Mouse (Mus musculus) left cerebral cortex, postnatal 25 days (tissue): ENCODE results near the gene Zfp512b. TPM values are rescaled to one million over a fixed set of nuclear protein-coding genes. Genes with fewer than 3 reads are reported as not detected.
A peak's percentile ranks its signal among the peaks of the same experiment; 100 is the strongest.

Experiments
- DNase-seq, 2 experiments: peaks; one replicate each; pipeline ENCODE4 v3.0.0; 2022; ENCODE audit warnings: low spot score in 2 of 2, mixed read lengths in 1 of 2
- intact Hi-C: fragments of 180-260 bp; cut with DNase I; formaldehyde crosslinking; loops from one replicate; pipeline ENCODE4 v1.15.1; 2025
- total RNA-seq, 2 experiments: library from RNA; stranded (reverse); gene quantifications; 2 replicates each; pipeline ENCODE4 v1.2.3; 2021

Gene Zfp512b
- 10 to 100 TPM; 76.5 to 89.2 TPM for total RNA-seq

- intact Hi-C loops = loop anchor here (5.0 kb wide), 1 partner anchor 55 kb away; no protein-coding TSS in a partner anchor
Measured at GRCm38 (mm10) chr2:181592231-181593041, at the start of gene Zfp512b. Zfp512b (minus strand) TSS chr2:181592803.

GRCm38 (mm10) chr2:181635865-181636264, 43.3 kb upstream of the Zfp512b start:
- no peak for DNase-seq
- intact Hi-C loops = no loop called here

More at GRCm38 (mm10) chr2:181592231-181593041, at the start of gene Zfp512b:
- peak; percentile 60 to 75 for DNase-seq

GRCm38 (mm10) chr2:181632624-181633023, 40.0 kb upstream of the Zfp512b start:
- intact Hi-C loops = no loop called here
- DNase-seq = no peak

- intact Hi-C loops = no loop called here
- DNase-seq = no peak
Measured at GRCm38 (mm10) chr2:181628471-181628870, 35.9 kb upstream of the Zfp512b start.

- DNase-seq = peak in 1 of 2 experiments; percentile 14
- intact Hi-C loops = no loop called here
Measured at GRCm38 (mm10) chr2:181623401-181623800, 30.8 kb upstream of the Zfp512b start.

- no peak for DNase-seq
- intact Hi-C loops = loop anchor here (5.0 kb wide), 1 partner anchor 33 kb away; no protein-coding TSS in a partner anchor
Measured at GRCm38 (mm10) chr2:181618761-181619495, 26.3 kb upstream of the Zfp512b start.

- intact Hi-C loops = loop anchor here (5.0 kb wide), 1 partner anchor 1065 kb away; no protein-coding TSS in a partner anchor
- DNase-seq = no peak
Measured at GRCm38 (mm10) chr2:181602367-181602766, 9.8 kb upstream of the Zfp512b start.

- intact Hi-C loops = loop anchor here (2.0 to 5.0 kb wide), 2 partner anchors 79 to 1064 kb away; partner anchors contain the start of gene Tcea2
- DNase-seq = no peak
Measured at GRCm38 (mm10) chr2:181601751-181602145, 9.1 kb upstream of the Zfp512b start.

GRCm38 (mm10) chr2:181600828-181601750, 8.5 kb upstream of the Zfp512b start:
- peak; percentile 99 for DNase-seq
- intact Hi-C loops = loop anchor here (2.0 to 5.0 kb wide), 2 partner anchors 80 to 1064 kb away; partner anchors contain the start of gene Tcea2

- intact Hi-C loops = loop anchor here (2.0 to 5.0 kb wide), 2 partner anchors 81 to 1063 kb away; partner anchors contain the start of gene Tcea2
- DNase-seq = peak in 1 of 2 experiments; percentile 69
Measured at GRCm38 (mm10) chr2:181600226-181600758, 7.7 kb upstream of the Zfp512b start.

GRCm38 (mm10) chr2:181598454-181599351, 6.1 kb upstream of the Zfp512b start, which contains the start of gene Samd10:
Samd10 (minus strand) TSS chr2:181599212.
- intact Hi-C loops = no loop called here
- DNase-seq = peak; percentile 70 to 79

GRCm38 (mm10) chr2:181597378-181598061, 4.9 kb upstream of the Zfp512b start:
- no peak for DNase-seq
- intact Hi-C loops = no loop called here

- DNase-seq = no peak
- intact Hi-C loops = no loop called here
Measured at GRCm38 (mm10) chr2:181596221-181596960, 3.8 kb upstream of the Zfp512b start.

- peak in 1 of 2 experiments; percentile 60 for DNase-seq
- intact Hi-C loops = loop anchor here (2.0 to 5.0 kb wide), 2 partner anchors 58 to 202 kb away; no protein-coding TSS in a partner anchor
Measured at GRCm38 (mm10) chr2:181594946-181595696, 2.5 kb upstream of the Zfp512b start.

- DNase-seq = no peak
- intact Hi-C loops = loop anchor here (2.0 to 5.0 kb wide), 2 partner anchors 57 to 201 kb away; no protein-coding TSS in a partner anchor
Measured at GRCm38 (mm10) chr2:181593937-181594336, 1.3 kb upstream of the Zfp512b start.

GRCm38 (mm10) chr2:181593042-181593421, 429 bp upstream of the Zfp512b start:
- intact Hi-C loops = loop anchor here (5.0 kb wide), 1 partner anchor 56 kb away; no protein-coding TSS in a partner anchor
- no peak for DNase-seq
